Mouse (Mus musculus) limb, embryonic 12.5 days (tissue): ENCODE results near the gene Pjvk. TPM values are rescaled to one million over a fixed set of nuclear protein-coding genes. Genes with fewer than 3 reads are reported as not detected.
"Not testable (repeated sequence)": the region's sequence is repeated elsewhere in the genome, so short reads cannot be mapped to it uniquely, and the experiment has no call there.

Source experiments
- ATAC-seq: fragments of 200-750 bp; cut with Nextera tagmentation; 2 replicates; pipeline ENCODE4 v1.8.0; 2017; ENCODE audit warnings: low read depth, moderate TSS enrichment; ENCODE audit not compliant: insufficient number of reproducible peaks, insufficient read depth, low FRiP score, low TSS enrichment
- H3K27ac ChIP-seq: fragments of 300-500 bp; sonication (generic); 2 replicates; pipeline ENCODE4 v1.5.1; 2016; ENCODE audit warnings: mild to moderate bottlenecking, moderate library complexity
- H3K27me3 ChIP-seq: fragments of 300-500 bp; sonication (generic); 2 replicates; pipeline ENCODE4 v1.6.1; 2016; ENCODE audit warnings: mild to moderate bottlenecking, moderate library complexity
- H3K36me3 ChIP-seq: fragments of 300-500 bp; sonication (generic); 2 replicates; pipeline ENCODE4 v1.6.1; 2016; ENCODE audit warnings: mild to moderate bottlenecking, moderate library complexity
- H3K4me1 ChIP-seq: fragments of 300-500 bp; sonication (generic); replicated peaks from 2 replicates; pipeline ENCODE4 v1.6.1; 2016
- H3K4me2 ChIP-seq: fragments of 300-500 bp; sonication (generic); 2 replicates; pipeline ENCODE4 v1.6.1; 2016; ENCODE audit warnings: mild to moderate bottlenecking, moderate library complexity
- H3K4me3 ChIP-seq: fragments of 300-500 bp; sonication (generic); replicated peaks from 2 replicates; pipeline ENCODE4 v1.5.1; 2016; ENCODE audit warnings: mild to moderate bottlenecking
- H3K9ac ChIP-seq: fragments of 300-500 bp; sonication (generic); replicated peaks from 2 replicates; pipeline ENCODE4 v1.6.1; 2016; ENCODE audit warnings: mild to moderate bottlenecking, moderate library complexity
- H3K9me3 ChIP-seq: fragments of 300-500 bp; sonication (generic); 2 replicates; pipeline ENCODE4 v1.6.1; 2016; ENCODE audit warnings: mild to moderate bottlenecking, moderate library complexity
- WGBS: fragments of 180-500 bp; shearing (Covaris S2); methylation state at CpG from one replicate; pipeline ENCODE4 v1.1.7; 2016; 5-methylcytosine and 5-hydroxymethylcytosine counted together
- polyA plus RNA-seq: library from polyadenylated mRNA; unstranded; fragments of >200 nt; fragmentation: Nextera tagmentation; extraction: Ambion mirVana; gene quantifications from 2 replicates; pipeline ENCODE4 v1.2.1, GENCODE M21; 2016

The Pjvk gene
- 0.61 and 0.90 TPM in 2 replicates for polyA plus RNA-seq

- ATAC-seq: peak; percentile 99
- H3K27me3 ChIP-seq: no peaks in the 10 kb centered on the region
- H3K36me3 ChIP-seq: peaks cover 14% of the 10 kb centered on the region
- no peaks in the 10 kb centered on the region for H3K9me3 ChIP-seq
- H3K4me2 ChIP-seq: peak within 1 kb of the TSS; percentile 69
- H3K4me3 ChIP-seq: peak within 1 kb of the TSS; percentile 81
- under 1% methylated on average over 42 of the region's 42 CpGs for WGBS
- peak within 1 kb of the TSS; percentile 85 for H3K9ac ChIP-seq
- H3K4me1 ChIP-seq: peaks cover 8% of the 10 kb centered on the region
- H3K27ac ChIP-seq: peak within 1 kb of the TSS; percentile 91
These were observed at the start of gene Pjvk, which contains the start of gene Prkra for GRCm38 (mm10) chr2:76647883-76648570. TSS of gene Pjvk (plus strand) at chr2:76648476. TSS of gene Prkra (minus strand) at chr2:76648015.

- no peaks in the 10 kb centered on the region for H3K4me1 ChIP-seq
- no peak for ATAC-seq
- no peaks in the 10 kb centered on the region for H3K9me3 ChIP-seq
- H3K9ac ChIP-seq: no peak overlapping the region
- no peak overlapping the region for H3K4me3 ChIP-seq
- H3K27ac ChIP-seq: no peak overlapping the region
- H3K36me3 ChIP-seq: peaks cover 7% of the 10 kb centered on the region; the same call in 1 of the 2 replicates
- H3K27me3 ChIP-seq: no peaks in the 10 kb centered on the region
- WGBS: 59% methylated on average over 5 of the region's 5 CpGs
- H3K4me2 ChIP-seq: no peak overlapping the region
These were observed 49.1 kb upstream of the Pjvk start for GRCm38 (mm10) chr2:76599214-76599613.

GRCm38 (mm10) chr2:76602256-76602655, 46.0 kb upstream of the Pjvk start:
- Histone ChIP-seq H3K4me2 (no peak overlapping the region), H3K27me3 (no peaks in the 10 kb centered on the region), H3K4me3 (no peak overlapping the region), H3K9ac (no peak overlapping the region), H3K36me3 (no peaks in the 10 kb centered on the region), H3K9me3 (no peaks in the 10 kb centered on the region), H3K27ac (no peak overlapping the region), H3K4me1 (no peaks in the 10 kb centered on the region)
- ATAC-seq: no peak
- 100% methylated on average over 1 of the region's 1 CpGs for WGBS

GRCm38 (mm10) chr2:76606704-76607103, 41.6 kb upstream of the Pjvk start:
- H3K27me3 ChIP-seq: no peaks in the 10 kb centered on the region
- no peak overlapping the region for H3K9ac ChIP-seq
- H3K27ac ChIP-seq: no peak overlapping the region
- no peak for ATAC-seq
- no peaks in the 10 kb centered on the region for H3K4me1 ChIP-seq
- no peaks in the 10 kb centered on the region for H3K36me3 ChIP-seq
- no peaks in the 10 kb centered on the region for H3K9me3 ChIP-seq
- 70% methylated on average over 3 of the region's 3 CpGs for WGBS
- H3K4me3 ChIP-seq: no peak overlapping the region
- H3K4me2 ChIP-seq: no peak overlapping the region

- 75% methylated on average over 10 of the region's 10 CpGs for WGBS
- no peaks in the 10 kb centered on the region for H3K9me3 ChIP-seq
- no peaks in the 10 kb centered on the region for H3K36me3 ChIP-seq
- no peak overlapping the region for H3K4me3 ChIP-seq
- H3K4me1 ChIP-seq: no peaks in the 10 kb centered on the region
- H3K27me3 ChIP-seq: no peaks in the 10 kb centered on the region
- H3K4me2 ChIP-seq: no peak overlapping the region
- no peak overlapping the region for H3K9ac ChIP-seq
- ATAC-seq: no peak
- H3K27ac ChIP-seq: no peak overlapping the region
These were observed 37.8 kb upstream of the Pjvk start for GRCm38 (mm10) chr2:76610326-76611104.

- Histone ChIP-seq H3K9ac (no peak overlapping the region), H3K27me3 (no peaks in the 10 kb centered on the region), H3K27ac (no peak overlapping the region), H3K9me3 (no peaks in the 10 kb centered on the region), H3K36me3 (no peaks in the 10 kb centered on the region), H3K4me3 (no peak overlapping the region), H3K4me2 (no peak overlapping the region), H3K4me1 (no peaks in the 10 kb centered on the region)
- WGBS: 86% methylated on average over 3 of the region's 3 CpGs
- ATAC-seq: no peak
These were observed 36.3 kb upstream of the Pjvk start for GRCm38 (mm10) chr2:76611996-76612395.

GRCm38 (mm10) chr2:76618078-76618477, 30.2 kb upstream of the Pjvk start:
- Histone ChIP-seq H3K9me3 (no peaks in the 10 kb centered on the region), H3K4me2 (no peak overlapping the region), H3K9ac (no peak overlapping the region), H3K27me3 (no peaks in the 10 kb centered on the region), H3K36me3 (peaks cover 14% of the 10 kb centered on the region; the same call in 1 of the 2 replicates), H3K4me3 (no peak overlapping the region), H3K27ac (no peak overlapping the region), H3K4me1 (no peaks in the 10 kb centered on the region)
- ATAC-seq: no peak
- 33% methylated on average over 1 of the region's 1 CpGs for WGBS

GRCm38 (mm10) chr2:76620188-76620587, 28.1 kb upstream of the Pjvk start:
- Histone ChIP-seq H3K9ac (no peak overlapping the region), H3K36me3 (peaks cover 34% of the 10 kb centered on the region), H3K4me2 (no peak overlapping the region), H3K9me3 (no peaks in the 10 kb centered on the region), H3K27me3 (no peaks in the 10 kb centered on the region), H3K27ac (no peak overlapping the region), H3K4me1 (no peaks in the 10 kb centered on the region), H3K4me3 (no peak overlapping the region)
- WGBS: 87% methylated on average over 5 of the region's 5 CpGs
- no peak for ATAC-seq

GRCm38 (mm10) chr2:76621724-76622123, 26.6 kb upstream of the Pjvk start:
- ATAC-seq: no peak
- Histone ChIP-seq H3K4me1 (no peaks in the 10 kb centered on the region), H3K4me3 (no peak overlapping the region), H3K9me3 (peaks cover 11% of the 10 kb centered on the region), H3K27me3 (no peaks in the 10 kb centered on the region), H3K27ac (no peak overlapping the region), H3K4me2 (no peak overlapping the region), H3K9ac (no peak overlapping the region), H3K36me3 (peaks cover 49% of the 10 kb centered on the region)
- WGBS: 68% methylated on average over 1 of the region's 1 CpGs

GRCm38 (mm10) chr2:76622316-76622715, 26.0 kb upstream of the Pjvk start:
- 94% methylated on average over 2 of the region's 2 CpGs for WGBS
- not testable (repeated sequence) for H3K27ac ChIP-seq, H3K27me3 ChIP-seq, H3K9ac ChIP-seq, H3K4me3 ChIP-seq, H3K4me1 ChIP-seq, ATAC-seq, H3K4me2 ChIP-seq
- Histone ChIP-seq H3K36me3 (peaks cover 55% of the 10 kb centered on the region), H3K9me3 (peaks cover 17% of the 10 kb centered on the region)

- WGBS: 95% methylated on average over 12 of the region's 12 CpGs
- ATAC-seq: no peak
- Histone ChIP-seq H3K36me3 (peaks cover 93% of the 10 kb centered on the region), H3K4me2 (no peak overlapping the region), H3K9me3 (peaks cover 18% of the 10 kb centered on the region), H3K27ac (no peak overlapping the region), H3K4me1 (no peaks in the 10 kb centered on the region), H3K27me3 (no peaks in the 10 kb centered on the region), H3K9ac (no peak overlapping the region), H3K4me3 (no peak overlapping the region)
These were observed 18.0 kb upstream of the Pjvk start for GRCm38 (mm10) chr2:76630293-76630692.
